1 mouse cellular context compared by ENCODE assay signal in genomic region chr3:95905146-95905939, GRCm38 (mm10).
TF ChIP-seq lines count a peak whose summit lies in the region.

No protein-coding gene starts in this region.

TF ChIP-seq in MEL, 35 proteins besides CTCF, POLR2A, EP300 and RAD21 (continued from another document):
- TF ChIP-seq CHD1 (IDR thresholded peaks at IDR 0.05; ENCODE audit: low read depth, low read length), result no peak
TF ChIP-seq in MEL: peak in this region for 3.
